Mouse (Mus musculus) forebrain, embryonic 13.5 days (tissue): ENCODE measurements around the gene Rimklb. TPM values are rescaled to one million over a fixed set of nuclear protein-coding genes. Genes with fewer than 3 reads are reported as not detected.
A peak's percentile ranks its signal among the peaks of the same experiment; 100 is the strongest.

Experiments used
- ATAC-seq: fragments of 200-750 bp; cut with Nextera tagmentation; 2 replicates; pipeline ENCODE4 v1.8.0; 2017
- H3K27ac ChIP-seq: fragments of 300-500 bp; sonication (generic); 2 replicates; pipeline ENCODE4 v1.5.1; 2015; ENCODE audit warnings: inconsistent platforms, mild to moderate bottlenecking, moderate library complexity
- H3K27me3 ChIP-seq: fragments of 300-500 bp; sonication (generic); 2 replicates; pipeline ENCODE4 v1.6.1; 2015; ENCODE audit warnings: mild to moderate bottlenecking, inconsistent platforms
- H3K36me3 ChIP-seq: fragments of 300-500 bp; sonication (generic); 2 replicates; pipeline ENCODE4 v1.6.1; 2015; ENCODE audit warnings: mild to moderate bottlenecking, inconsistent platforms; ENCODE audit not compliant: poor library complexity, severe bottlenecking
- H3K4me1 ChIP-seq: fragments of 300-500 bp; sonication (generic); 2 replicates; pipeline ENCODE4 v1.6.1; 2015; ENCODE audit warnings: inconsistent platforms
- H3K4me2 ChIP-seq: fragments of 300-500 bp; sonication (generic); 2 replicates; pipeline ENCODE4 v1.6.1; 2015; ENCODE audit warnings: inconsistent platforms, mild to moderate bottlenecking, moderate library complexity
- H3K4me3 ChIP-seq: fragments of 300-500 bp; sonication (generic); 2 replicates; pipeline ENCODE4 v1.5.1; 2015; ENCODE audit warnings: mild to moderate bottlenecking, inconsistent platforms
- H3K9ac ChIP-seq: fragments of 300-500 bp; sonication (generic); 2 replicates; pipeline ENCODE4 v1.6.1; 2015; ENCODE audit warnings: mild to moderate bottlenecking, inconsistent platforms
- H3K9me3 ChIP-seq: fragments of 300-500 bp; sonication (generic); replicated peaks from 2 replicates; pipeline ENCODE4 v1.6.1; 2016; ENCODE audit warnings: inconsistent platforms
- WGBS: fragments of 180-500 bp; shearing (Covaris S2); methylation state at CpG from one replicate; pipeline ENCODE4 v1.1.7; 2015; 5-methylcytosine and 5-hydroxymethylcytosine counted together
- polyA plus RNA-seq: library from polyadenylated mRNA; unstranded; fragments of >200 nt; fragmentation: Nextera tagmentation; extraction: Ambion mirVana; gene quantifications from 2 replicates; pipeline ENCODE4 v1.2.1, GENCODE M21; 2015

Rimklb gene
- polyA plus RNA-seq, 1 experiment from 2014 or later, result 81.7 TPM

DNA sequence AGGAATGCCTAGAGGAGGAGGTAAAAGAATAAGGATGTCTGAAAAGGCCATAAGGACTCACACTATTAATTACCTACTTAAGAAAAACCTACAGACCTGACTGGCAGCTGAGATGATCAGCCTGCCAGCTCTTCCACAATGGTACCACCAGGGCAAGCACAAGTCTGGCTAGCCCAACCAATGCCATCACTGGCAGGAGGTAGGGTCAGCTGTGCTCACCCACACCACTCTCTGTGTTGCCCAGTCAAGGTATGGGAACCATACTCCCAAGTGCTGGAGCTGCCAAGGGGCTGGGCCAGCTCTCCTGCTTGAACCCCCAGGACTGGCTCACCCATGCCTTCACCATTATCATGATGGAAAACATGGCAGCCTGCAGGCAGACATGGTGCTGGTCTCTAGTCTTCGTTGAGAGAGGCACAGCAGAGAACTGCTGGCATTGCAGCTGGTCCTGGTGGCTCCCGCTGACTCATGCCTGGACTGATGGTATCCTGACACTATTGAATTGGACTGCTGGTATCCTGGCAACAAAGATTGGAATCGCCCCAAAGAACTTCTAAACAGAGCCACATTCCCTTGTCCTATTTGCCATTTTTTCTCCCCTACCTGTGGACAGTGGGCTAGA is 32.4 kb downstream of the Rimklb start:
- no peak overlapping the region for H3K9ac ChIP-seq
- no peaks in the 10 kb centered on the region for H3K9me3 ChIP-seq
- H3K4me2 ChIP-seq, result no peak overlapping the region
- no peak for ATAC-seq
- H3K36me3 ChIP-seq, result peaks cover 82% of the 10 kb centered on the region
- H3K27me3 ChIP-seq, result no peaks in the 10 kb centered on the region
- WGBS, result 67% methylated on average over 3 of the region's 3 CpGs
- H3K4me3 ChIP-seq, result no peak overlapping the region
- H3K4me1 ChIP-seq, result 0 out of 2 replicates have a peak, but pooled peaks cover 4% of the 10 kb centered on the region
- H3K27ac ChIP-seq, result no peak overlapping the region

- H3K4me2 ChIP-seq, result no peak overlapping the region
- WGBS, result 96% methylated on average over 8 of the region's 8 CpGs
- no peak overlapping the region for H3K27ac ChIP-seq
- H3K4me1 ChIP-seq, result no peaks in the 10 kb centered on the region
- no peak overlapping the region for H3K4me3 ChIP-seq
- no peaks in the 10 kb centered on the region for H3K9me3 ChIP-seq
- H3K27me3 ChIP-seq, result no peaks in the 10 kb centered on the region
- H3K36me3 ChIP-seq, result peaks cover 78% of the 10 kb centered on the region
- no peak for ATAC-seq
- H3K9ac ChIP-seq, result no peak overlapping the region
Measured at GRCm38 (mm10) chr6:122458946-122459693, 39.4 kb downstream of the Rimklb start.

DNA sequence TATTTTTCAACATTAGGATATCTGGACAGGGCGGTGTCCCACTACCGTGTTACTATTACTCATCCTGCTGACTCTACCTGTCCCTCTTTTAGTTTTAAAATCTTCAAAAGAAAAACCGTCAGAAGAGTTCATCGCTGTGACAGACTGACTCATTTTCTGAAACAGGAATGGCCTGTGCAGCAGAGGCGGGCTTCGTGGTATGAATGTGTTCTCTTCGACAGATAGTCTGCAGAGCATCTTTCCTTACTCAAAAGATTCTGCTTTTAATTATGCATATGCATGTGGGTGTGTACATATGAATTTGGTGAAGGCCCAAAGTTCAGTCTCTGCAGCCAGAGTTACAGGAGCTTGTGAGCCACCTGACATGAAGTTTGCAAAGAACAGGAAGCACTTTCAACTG is 50.7 kb downstream of the Rimklb start:
- H3K27ac ChIP-seq, result no peak overlapping the region
- no peak for ATAC-seq
- 93% methylated on average over 7 of the region's 7 CpGs for WGBS

DNA sequence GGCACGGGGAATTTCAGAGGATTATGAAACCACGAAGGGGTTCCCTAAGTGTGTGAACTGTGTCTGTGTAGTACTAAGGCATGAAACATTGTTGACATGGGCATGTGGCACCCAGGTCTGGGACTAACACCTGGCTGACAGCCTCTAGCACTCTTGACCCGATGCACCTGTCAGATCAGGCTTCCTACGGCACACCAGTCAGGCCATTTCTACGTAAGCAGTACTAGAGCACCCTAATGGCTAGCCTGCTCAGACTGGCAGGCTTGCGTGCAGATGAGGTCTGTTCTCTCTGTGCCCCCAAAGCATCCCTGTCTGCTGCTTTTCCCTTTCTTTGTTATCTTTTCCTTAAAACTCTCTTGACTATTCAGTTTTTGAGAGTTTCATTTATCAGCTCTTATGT is 53.3 kb downstream of the Rimklb start:
- H3K27me3 ChIP-seq, result no peaks in the 10 kb centered on the region
- WGBS, result 68% methylated on average over 6 of the region's 6 CpGs
- H3K27ac ChIP-seq, result no peak overlapping the region; the same call in 1 of the 2 replicates
- 0 out of 2 replicates have a peak, but pooled peaks have one; percentile 21 for ATAC-seq
- H3K9me3 ChIP-seq, result no peaks in the 10 kb centered on the region
- no peak overlapping the region for H3K9ac ChIP-seq
- peaks cover 28% of the 10 kb centered on the region for H3K36me3 ChIP-seq
- H3K4me2 ChIP-seq, result no peak overlapping the region
- H3K4me1 ChIP-seq, result peaks cover 4% of the 10 kb centered on the region; the same call in 1 of the 2 replicates
- H3K4me3 ChIP-seq, result no peak overlapping the region

More for the DNA sequence above, 50.7 kb downstream of the Rimklb start:
- Histone ChIP-seq H3K9ac (no peak overlapping the region), H3K4me3 (no peak overlapping the region), H3K36me3 (peaks cover 44% of the 10 kb centered on the region), H3K9me3 (no peaks in the 10 kb centered on the region), H3K4me2 (no peak overlapping the region), H3K4me1 (peaks cover 4% of the 10 kb centered on the region; the same call in 1 of the 2 replicates), H3K27me3 (no peaks in the 10 kb centered on the region)

GRCm38 (mm10) chr6:122440632-122441226 is 57.8 kb downstream of the Rimklb start:
- H3K36me3 ChIP-seq, result no peaks in the 10 kb centered on the region
- H3K9ac ChIP-seq, result no peak overlapping the region
- WGBS, result 60% methylated on average over 4 of the region's 4 CpGs
- no peak overlapping the region for H3K4me3 ChIP-seq
- peaks cover 4% of the 10 kb centered on the region; the same call in 1 of the 2 replicates for H3K4me1 ChIP-seq
- no peak overlapping the region for H3K4me2 ChIP-seq
- H3K9me3 ChIP-seq, result no peaks in the 10 kb centered on the region
- H3K27ac ChIP-seq, result no peak overlapping the region
- no peaks in the 10 kb centered on the region for H3K27me3 ChIP-seq
- ATAC-seq, result no peak

DNA sequence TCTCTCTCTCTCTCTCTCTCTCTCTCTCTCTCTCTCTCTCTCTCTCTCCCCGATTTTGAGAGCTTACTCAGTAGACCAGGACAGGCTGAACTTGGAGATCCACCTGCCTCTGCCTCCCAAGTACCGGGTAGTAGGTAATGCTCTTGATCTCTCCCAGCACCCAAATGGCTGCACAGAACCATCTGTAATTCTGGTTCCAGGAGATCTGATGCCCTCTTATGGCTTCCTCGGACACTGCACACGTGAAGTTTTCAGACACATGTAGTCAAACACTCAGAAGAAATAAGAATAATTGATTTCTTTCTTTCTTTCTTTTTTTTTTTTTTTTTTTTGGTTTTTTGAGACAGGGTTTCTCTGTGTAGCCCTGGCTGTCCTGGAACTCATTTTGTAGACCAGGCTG is 59.3 kb downstream of the Rimklb start:
- Histone ChIP-seq H3K4me1 (no peaks in the 10 kb centered on the region), H3K4me3 (no peak overlapping the region), H3K27ac (no peak overlapping the region), H3K9ac (no peak overlapping the region), H3K36me3 (no peaks in the 10 kb centered on the region), H3K27me3 (no peaks in the 10 kb centered on the region), H3K9me3 (no peaks in the 10 kb centered on the region), H3K4me2 (no peak overlapping the region)
- no peak for ATAC-seq
- WGBS, result 91% methylated on average over 4 of the region's 4 CpGs

- no peak overlapping the region for H3K27ac ChIP-seq
- H3K4me2 ChIP-seq, result no peak overlapping the region
- ATAC-seq, result no peak
- H3K9me3 ChIP-seq, result no peaks in the 10 kb centered on the region
- H3K4me3 ChIP-seq, result no peak overlapping the region
- no peaks in the 10 kb centered on the region for H3K27me3 ChIP-seq
- no peaks in the 10 kb centered on the region for H3K36me3 ChIP-seq
- 86% methylated on average over 2 of the region's 2 CpGs for WGBS
- H3K4me1 ChIP-seq, result no peaks in the 10 kb centered on the region
- no peak overlapping the region for H3K9ac ChIP-seq
Measured at GRCm38 (mm10) chr6:122435270-122435669, 63.3 kb downstream of the Rimklb start.

DNA sequence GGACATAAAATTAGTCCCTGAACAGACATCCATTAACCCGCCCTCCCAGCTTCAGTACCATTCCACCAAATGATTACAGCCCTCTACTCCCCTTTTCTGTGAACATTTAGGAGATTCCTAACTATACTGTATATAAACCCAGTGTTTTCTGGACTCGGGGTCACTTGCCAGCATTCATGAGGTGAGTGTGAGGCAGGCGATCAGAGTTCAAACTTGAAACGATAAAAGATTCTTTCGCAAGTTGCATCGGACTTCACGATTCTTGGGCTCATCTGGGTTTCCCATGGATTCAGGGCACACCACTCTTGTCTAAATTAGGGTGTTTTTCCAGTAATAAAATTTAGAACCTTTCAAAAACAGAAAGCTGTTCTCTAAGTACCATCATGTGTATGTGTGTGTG is 71.1 kb downstream of the Rimklb start:
- Histone ChIP-seq H3K36me3 (no peaks in the 10 kb centered on the region), H3K4me2 (no peak overlapping the region), H3K9me3 (no peaks in the 10 kb centered on the region), H3K4me1 (no peaks in the 10 kb centered on the region), H3K4me3 (no peak overlapping the region), H3K9ac (no peak overlapping the region), H3K27me3 (no peaks in the 10 kb centered on the region), H3K27ac (no peak overlapping the region)
- WGBS, result 93% methylated on average over 7 of the region's 7 CpGs
- no peak for ATAC-seq

DNA sequence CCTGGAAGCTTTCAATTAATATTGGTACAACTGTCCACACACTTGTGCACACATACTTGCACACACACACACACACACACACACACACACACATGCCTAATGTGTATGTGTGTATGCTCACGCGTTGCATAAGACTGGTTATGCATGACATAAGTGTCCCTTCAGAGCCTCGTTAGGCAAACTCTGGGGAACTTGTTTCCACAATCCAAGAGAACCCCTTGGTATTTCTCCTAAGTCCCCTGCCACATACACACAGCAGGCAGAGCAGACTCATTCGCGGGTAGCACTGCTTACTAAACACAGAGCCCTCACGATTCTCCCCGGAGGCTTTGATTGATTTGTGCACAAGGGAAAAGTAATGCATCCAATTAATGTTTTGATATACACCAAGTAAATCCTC is 81.5 kb downstream of the Rimklb start:
- Histone ChIP-seq H3K4me1 (peaks cover 5% of the 10 kb centered on the region; the same call in 1 of the 2 replicates), H3K9me3 (no peaks in the 10 kb centered on the region), H3K36me3 (no peaks in the 10 kb centered on the region), H3K27me3 (no peaks in the 10 kb centered on the region), H3K4me3 (no peak overlapping the region), H3K9ac (no peak overlapping the region), H3K27ac (no peak overlapping the region), H3K4me2 (no peak overlapping the region)
- WGBS, result 50% methylated on average over 7 of the region's 7 CpGs
- no peak for ATAC-seq

DNA sequence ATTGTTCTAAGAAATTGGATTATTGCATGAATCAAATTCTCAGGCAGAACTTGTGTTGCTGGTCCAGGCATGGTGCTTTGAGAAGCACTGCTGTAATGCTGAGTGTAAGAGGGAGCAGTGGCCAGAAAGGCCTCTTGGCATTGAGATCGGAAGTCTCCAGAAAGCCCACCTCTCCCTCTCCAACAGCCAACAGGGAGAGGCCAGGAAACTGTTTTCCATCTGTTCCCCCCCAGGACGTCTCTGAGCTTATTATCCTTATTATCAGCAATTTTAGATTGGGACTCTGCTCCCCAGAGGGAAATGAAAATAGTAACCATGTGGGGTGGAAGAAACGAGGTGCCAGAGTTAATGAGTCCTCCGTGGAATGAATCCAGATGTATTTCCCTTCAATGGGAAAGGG is 82.2 kb downstream of the Rimklb start:
- Histone ChIP-seq H3K27ac (no peak overlapping the region), H3K9ac (no peak overlapping the region), H3K4me3 (no peak overlapping the region), H3K9me3 (no peaks in the 10 kb centered on the region), H3K27me3 (no peaks in the 10 kb centered on the region), H3K4me2 (no peak overlapping the region), H3K36me3 (no peaks in the 10 kb centered on the region), H3K4me1 (peaks cover 5% of the 10 kb centered on the region; the same call in 1 of the 2 replicates)
- no peak for ATAC-seq
- WGBS, result 42% methylated on average over 4 of the region's 4 CpGs

- Histone ChIP-seq H3K4me3 (no peak overlapping the region), H3K9me3 (no peaks in the 10 kb centered on the region), H3K27me3 (no peaks in the 10 kb centered on the region), H3K4me2 (no peak overlapping the region), H3K9ac (no peak overlapping the region), H3K4me1 (no peaks in the 10 kb centered on the region), H3K36me3 (no peaks in the 10 kb centered on the region), H3K27ac (no peak overlapping the region)
- 92% methylated on average over 8 of the region's 8 CpGs for WGBS
- ATAC-seq, result no peak
Measured at GRCm38 (mm10) chr6:122411281-122411680, 87.3 kb downstream of the Rimklb start.

DNA sequence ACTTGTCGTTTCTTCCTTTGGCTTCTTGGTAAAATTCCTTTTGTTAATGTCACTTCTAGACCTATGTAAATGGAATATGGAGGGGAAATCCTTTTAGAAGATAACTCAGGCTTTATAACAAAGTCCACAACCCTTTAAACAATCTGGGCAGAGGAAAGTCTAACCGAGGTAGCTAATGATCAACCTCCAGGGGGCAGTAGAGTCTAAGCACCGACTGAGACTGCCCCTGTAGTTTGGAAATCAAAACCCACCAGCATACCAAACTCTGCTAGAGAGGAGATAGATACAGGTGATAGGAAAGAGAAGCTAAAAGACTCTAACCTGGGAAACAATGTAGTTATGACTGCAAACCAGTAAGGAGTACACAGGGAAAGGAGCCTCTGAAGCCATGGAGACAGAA is 96.3 kb downstream of the Rimklb start:
- H3K4me1 ChIP-seq, result no peaks in the 10 kb centered on the region
- no peaks in the 10 kb centered on the region for H3K9me3 ChIP-seq
- ATAC-seq, result peak; percentile 30; the same call in 1 of the 2 replicates
- H3K9ac ChIP-seq, result no peak overlapping the region
- no peak overlapping the region for H3K4me2 ChIP-seq
- no peaks in the 10 kb centered on the region for H3K36me3 ChIP-seq
- H3K4me3 ChIP-seq, result no peak overlapping the region
- no peak overlapping the region for H3K27ac ChIP-seq
- 17% methylated on average over 3 of the region's 3 CpGs for WGBS
- H3K27me3 ChIP-seq, result no peaks in the 10 kb centered on the region
